Mouse (Mus musculus) heart, embryonic 11.5 days (tissue): Measurements from ENCODE around the gene Lin54. TPM values are rescaled to one million over a fixed set of nuclear protein-coding genes. Genes with fewer than 3 reads are reported as not detected.

Experiments
- ATAC-seq: fragments of 200-750 bp; cut with Nextera tagmentation; replicated peaks from 2 replicates; pipeline ENCODE4 v1.8.0; 2017; ENCODE audit warnings: moderate library complexity; ENCODE audit not compliant: insufficient number of reproducible peaks, low FRiP score, low TSS enrichment
- H3K27ac ChIP-seq: fragments of 300-500 bp; sonication (generic); 2 replicates; pipeline ENCODE4 v1.5.1; 2014; ENCODE audit warnings: mild to moderate bottlenecking, low read depth, low read length
- H3K27me3 ChIP-seq: fragments of 300-500 bp; sonication (generic); 2 replicates; pipeline ENCODE4 v1.6.1; 2014; ENCODE audit warnings: mild to moderate bottlenecking, low read length, mixed read lengths; ENCODE audit not compliant: control insufficient read depth, insufficient read depth
- H3K36me3 ChIP-seq: fragments of 300-500 bp; sonication (generic); 2 replicates; pipeline ENCODE4 v1.6.1; 2014; ENCODE audit warnings: mild to moderate bottlenecking, low read length, moderate library complexity, mixed read lengths; ENCODE audit not compliant: control insufficient read depth, insufficient read depth
- H3K4me1 ChIP-seq: fragments of 300-500 bp; sonication (generic); 2 replicates; pipeline ENCODE4 v1.6.1; 2014; ENCODE audit warnings: low read length; ENCODE audit not compliant: control insufficient read depth, insufficient read depth
- H3K4me2 ChIP-seq: fragments of 300-500 bp; sonication (generic); 2 replicates; pipeline ENCODE4 v1.6.1; 2014; ENCODE audit warnings: mild to moderate bottlenecking, moderate library complexity
- H3K4me3 ChIP-seq: fragments of 300-500 bp; sonication (generic); 2 replicates; pipeline ENCODE4 v1.5.1; 2014; ENCODE audit warnings: low read depth, low read length
- H3K9ac ChIP-seq: fragments of 300-500 bp; sonication (generic); 2 replicates; pipeline ENCODE4 v1.6.1; 2014; ENCODE audit warnings: mild to moderate bottlenecking, low read depth, low read length, moderate library complexity
- H3K9me3 ChIP-seq: fragments of 300-500 bp; sonication (generic); replicated peaks from 2 replicates; pipeline ENCODE4 v1.6.1; 2016; ENCODE audit warnings: low read length; ENCODE audit not compliant: control insufficient read depth
- WGBS: fragments of 180-500 bp; shearing (Covaris S2); extraction: QIAGEN DNeasy Blood & Tissue Kit; methylation state at CpG from one replicate; pipeline ENCODE4 v1.1.7; 2014; ENCODE audit not compliant: insufficient replicate concordance; 5-methylcytosine and 5-hydroxymethylcytosine counted together
- polyA plus RNA-seq: library from polyadenylated mRNA; unstranded; fragments of >200 nt; fragmentation: Nextera tagmentation; extraction: Ambion mirVana; gene quantifications from 2 replicates; pipeline ENCODE4 v1.2.1, GENCODE M21; 2014

Lin54 gene
- polyA plus RNA-seq, 1 experiment from 2014 or later = 13.0 TPM

- Histone ChIP-seq H3K27me3 (no peaks in the 10 kb centered on the region), H3K4me3 (no peak overlapping the region; the same call in 1 of the 2 replicates), H3K27ac (no peak overlapping the region), H3K4me1 (peaks cover 12% of the 10 kb centered on the region; the same call in 1 of the 2 replicates), H3K4me2 (peak overlapping the region; percentile 67; the same call in 1 of the 2 replicates), H3K36me3 (no peaks in the 10 kb centered on the region), H3K9me3 (no peaks in the 10 kb centered on the region), H3K9ac (no peak overlapping the region; the same call in 1 of the 2 replicates)
- 77% methylated on average over 4 of the region's 4 CpGs for WGBS
- no peak for ATAC-seq
Measured at GRCm38 (mm10) chr5:100501267-100501666, 828 bp upstream of the Lin54 start.

- under 1% methylated on average over 39 of the region's 41 CpGs for WGBS
- H3K27me3 ChIP-seq = no peaks in the 10 kb centered on the region
- H3K4me3 ChIP-seq = peak overlapping the region; percentile 88
- peak overlapping the region; percentile 82 for H3K27ac ChIP-seq
- H3K4me1 ChIP-seq = peaks cover 12% of the 10 kb centered on the region; the same call in 1 of the 2 replicates
- peak overlapping the region; percentile 75 for H3K9ac ChIP-seq
- H3K9me3 ChIP-seq = no peaks in the 10 kb centered on the region
- no peaks in the 10 kb centered on the region for H3K36me3 ChIP-seq
- no peak; the same call in 1 of the 2 replicates for ATAC-seq
- H3K4me2 ChIP-seq = peak overlapping the region; percentile 91
Measured at GRCm38 (mm10) chr5:100499831-100500304, 571 bp downstream of the Lin54 start.

DNA sequence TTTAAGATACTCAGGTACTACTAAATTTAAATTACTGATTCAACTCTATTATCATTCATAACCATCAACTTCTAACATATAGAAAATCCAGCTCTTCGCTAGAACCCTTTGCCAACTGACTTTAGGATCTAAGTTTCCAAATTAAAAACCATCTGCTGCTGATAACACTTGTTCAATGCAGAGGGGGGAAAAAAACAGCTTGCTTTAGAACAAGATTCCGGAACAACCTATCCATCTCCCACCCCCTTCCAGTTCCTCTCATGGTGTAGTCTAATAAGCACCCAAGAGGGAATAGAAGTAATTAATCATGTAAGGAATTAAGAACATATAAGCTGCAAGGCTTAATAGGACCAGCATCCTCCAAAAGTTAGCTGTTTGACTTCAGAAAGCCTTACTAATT, 1.2 kb downstream of the Lin54 start:
- 13% methylated on average over 2 of the region's 2 CpGs for WGBS
- H3K4me3 ChIP-seq = peak overlapping the region; percentile 88
- H3K36me3 ChIP-seq = no peaks in the 10 kb centered on the region
- no peak overlapping the region for H3K27ac ChIP-seq
- no peaks in the 10 kb centered on the region for H3K9me3 ChIP-seq
- H3K27me3 ChIP-seq = no peaks in the 10 kb centered on the region
- H3K4me2 ChIP-seq = peak overlapping the region; percentile 91
- H3K9ac ChIP-seq = peak overlapping the region; percentile 75; the same call in 1 of the 2 replicates
- no peak for ATAC-seq
- H3K4me1 ChIP-seq = peaks cover 12% of the 10 kb centered on the region; the same call in 1 of the 2 replicates

DNA sequence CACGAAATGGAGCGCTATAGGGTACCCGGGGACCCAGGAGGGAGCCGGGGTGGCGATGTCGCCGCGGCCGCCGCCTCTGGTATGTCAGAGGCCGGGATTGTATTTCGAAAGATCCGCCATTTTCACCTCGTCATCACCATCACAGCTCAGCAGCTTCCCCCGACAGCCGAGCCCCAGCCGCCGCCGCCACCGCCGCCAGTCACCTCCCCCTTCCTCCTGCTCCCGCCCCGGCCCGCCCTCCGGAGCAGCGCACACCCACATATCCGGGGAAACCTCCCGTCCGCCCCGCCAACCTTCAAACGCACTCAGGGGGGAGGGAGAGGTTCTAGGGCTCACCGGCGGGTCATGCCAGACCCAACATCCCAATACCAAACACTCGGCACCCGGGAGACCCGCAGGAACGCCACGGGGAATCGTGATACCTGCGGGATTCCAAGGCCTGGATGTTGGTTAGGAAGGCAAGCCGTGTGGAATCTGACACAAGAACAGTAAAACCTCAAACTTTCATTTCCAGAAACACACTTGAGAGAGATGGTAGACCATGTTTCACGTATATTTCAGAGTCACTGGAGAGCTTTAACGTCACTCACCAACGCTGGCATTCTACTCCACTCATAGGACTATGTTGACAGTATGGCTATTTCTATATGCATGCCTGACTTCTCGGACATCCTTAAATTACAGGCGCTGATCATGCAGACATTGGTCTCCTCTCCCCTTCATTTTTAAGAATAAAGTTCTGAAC, 1.8 kb downstream of the Lin54 start:
- Histone ChIP-seq H3K4me1 (peaks cover 12% of the 10 kb centered on the region; the same call in 1 of the 2 replicates), H3K27ac (peak overlapping the region; percentile 80), H3K27me3 (no peaks in the 10 kb centered on the region), H3K36me3 (no peaks in the 10 kb centered on the region), H3K9ac (peak overlapping the region; percentile 85), H3K9me3 (no peaks in the 10 kb centered on the region), H3K4me2 (peak overlapping the region; percentile 91), H3K4me3 (peak overlapping the region; percentile 88)
- ATAC-seq = peak; percentile 67; the same call in 1 of the 2 replicates
- 2% methylated on average over 35 of the region's 46 CpGs for WGBS

DNA sequence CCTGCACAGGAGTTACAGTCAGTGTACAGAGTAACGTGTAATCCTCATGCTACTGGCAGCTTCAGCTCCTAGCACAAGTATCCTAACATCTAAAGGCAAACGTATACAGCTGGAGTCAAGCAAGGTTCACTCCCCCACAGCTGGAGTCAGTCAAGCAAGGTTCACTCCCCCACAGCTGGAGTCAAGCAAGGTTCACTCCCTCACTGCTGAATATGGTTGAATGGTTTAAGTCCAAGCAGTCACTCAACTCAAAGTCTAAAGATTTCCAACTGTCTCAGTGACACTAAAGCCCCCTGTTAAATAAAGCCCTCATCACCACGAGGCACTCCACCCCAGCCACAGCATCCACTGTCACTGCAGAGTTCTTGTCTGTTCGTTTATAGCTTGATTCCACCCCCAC, 8.7 kb downstream of the Lin54 start:
- Histone ChIP-seq H3K9me3 (no peaks in the 10 kb centered on the region), H3K36me3 (no peaks in the 10 kb centered on the region), H3K27me3 (no peaks in the 10 kb centered on the region), H3K4me2 (no peak overlapping the region), H3K27ac (no peak overlapping the region), H3K4me3 (no peak overlapping the region), H3K9ac (no peak overlapping the region), H3K4me1 (peaks cover 5% of the 10 kb centered on the region)
- no peak for ATAC-seq
- 60% methylated on average over 4 of the region's 4 CpGs for whole genome bisulfite sequencing

DNA sequence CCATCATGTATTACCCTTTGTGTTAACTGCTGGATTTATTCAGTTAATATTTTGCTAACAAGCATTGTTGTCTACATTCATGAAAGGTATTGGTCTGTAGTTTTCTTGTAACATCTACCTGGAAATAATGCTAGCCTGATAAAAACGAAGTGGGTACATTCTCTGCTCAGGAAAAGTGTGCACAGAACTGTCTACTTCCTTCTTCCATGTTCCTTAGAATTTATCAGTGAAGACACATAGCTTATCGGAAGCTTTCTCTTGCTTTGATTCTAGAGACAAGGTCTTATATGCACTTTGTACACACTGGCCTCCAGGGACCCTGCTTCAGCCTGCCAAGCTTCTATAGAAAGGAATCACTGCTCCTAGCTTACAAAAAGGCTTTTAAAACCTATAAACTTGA, 11.1 kb downstream of the Lin54 start:
- WGBS = 71% methylated on average over 2 of the region's 2 CpGs
- Histone ChIP-seq H3K27ac (no peak overlapping the region), H3K9ac (no peak overlapping the region), H3K4me1 (peaks cover 5% of the 10 kb centered on the region), H3K36me3 (0 out of 2 replicates have a peak, but pooled peaks cover 2% of the 10 kb centered on the region), H3K27me3 (no peaks in the 10 kb centered on the region), H3K4me3 (no peak overlapping the region), H3K4me2 (no peak overlapping the region), H3K9me3 (no peaks in the 10 kb centered on the region)
- no peak for ATAC-seq

GRCm38 (mm10) chr5:100488231-100488630, 12.2 kb downstream of the Lin54 start:
- Histone ChIP-seq H3K27me3 (no peaks in the 10 kb centered on the region), H3K27ac (no peak overlapping the region), H3K36me3 (0 out of 2 replicates have a peak, but pooled peaks cover 2% of the 10 kb centered on the region), H3K4me3 (no peak overlapping the region), H3K4me2 (no peak overlapping the region), H3K9ac (no peak overlapping the region), H3K9me3 (no peaks in the 10 kb centered on the region), H3K4me1 (peaks cover 5% of the 10 kb centered on the region)
- ATAC-seq = no peak
- WGBS = 89% methylated on average over 3 of the region's 3 CpGs

DNA sequence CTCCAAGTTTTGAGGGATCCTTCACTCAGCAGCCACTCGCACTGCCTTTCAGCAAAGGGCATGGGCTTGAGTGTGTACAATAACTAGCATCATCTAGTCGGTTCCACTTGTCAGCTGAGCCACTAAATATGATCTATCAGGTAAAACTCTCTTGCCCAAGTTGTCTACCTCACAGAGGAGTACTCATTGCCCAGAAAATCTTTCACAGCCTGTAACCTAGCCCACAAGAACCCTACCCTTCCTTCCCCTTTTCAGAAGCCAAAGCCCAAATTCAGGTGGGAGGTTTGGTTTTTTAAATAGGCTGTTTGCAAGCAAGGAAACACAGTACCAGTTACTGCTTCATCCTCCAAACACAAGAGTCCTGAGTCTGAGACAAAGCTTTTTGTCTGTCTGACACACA, 13.3 kb downstream of the Lin54 start:
- Histone ChIP-seq H3K27ac (no peak overlapping the region), H3K4me1 (peaks cover 5% of the 10 kb centered on the region), H3K9ac (no peak overlapping the region), H3K4me2 (no peak overlapping the region), H3K36me3 (0 out of 2 replicates have a peak, but pooled peaks cover 2% of the 10 kb centered on the region), H3K9me3 (no peaks in the 10 kb centered on the region), H3K4me3 (no peak overlapping the region), H3K27me3 (no peaks in the 10 kb centered on the region)
- no peak for ATAC-seq
- 87% methylated on average over 2 of the region's 2 CpGs for WGBS
